In the genomic region with DNA sequence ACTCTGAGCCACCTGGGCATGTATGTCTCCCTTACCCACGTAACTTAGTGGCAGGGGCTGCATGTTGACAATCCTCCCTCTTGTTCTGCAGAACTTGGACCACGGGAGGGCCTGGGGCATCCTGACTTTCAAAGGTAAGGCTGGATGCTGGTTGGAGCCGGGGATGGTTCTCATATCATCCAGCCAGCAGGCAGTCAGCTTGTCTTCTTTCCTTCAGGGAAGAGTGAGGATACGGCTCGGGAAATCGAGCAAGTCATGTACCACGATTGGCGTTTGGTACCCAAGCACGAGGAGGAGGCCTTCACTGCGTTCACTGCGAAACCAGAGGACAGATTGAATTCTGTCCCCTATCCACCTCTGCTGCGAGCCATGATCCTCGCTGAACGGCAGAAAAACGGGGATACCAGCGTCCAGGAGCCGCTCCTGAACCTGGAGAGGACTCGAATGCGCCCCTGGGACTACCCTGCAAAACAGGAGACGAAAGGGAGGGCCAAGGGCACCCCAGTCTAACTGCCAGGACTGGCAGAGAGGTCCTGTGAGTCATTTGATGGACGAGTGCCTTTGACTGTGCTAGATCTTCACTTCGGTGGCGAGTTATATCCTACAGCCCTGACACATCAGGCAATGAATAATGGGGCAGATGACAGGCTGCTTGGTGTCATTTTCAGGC, we compare ENCODE assay signal across 1 mouse cellular context.
TF ChIP-seq lines count a peak whose summit lies in the region.

No protein-coding gene starts in this region.

TF ChIP-seq in C2C12, 6 proteins besides CTCF, POLR2A, EP300 and RAD21:
- TF ChIP-seq MYOD1 (IDR thresholded peaks at IDR 0.05; ENCODE audit: control insufficient read depth, insufficient read length, low read depth) (peak; percentile 2), CEBPB (IDR thresholded peaks at IDR 0.05; ENCODE audit: low read depth) (no peak)
